Mouse (Mus musculus) limb, embryonic 14.5 days (tissue): ENCODE data around the gene Mrgprg. TPM values are rescaled to one million over a fixed set of nuclear protein-coding genes. Genes with fewer than 3 reads are reported as not detected.
A peak's percentile ranks its signal among the peaks of the same experiment; 100 is the strongest.

ENCODE experiments used
- ATAC-seq: fragments of 200-750 bp; cut with Nextera tagmentation; 2 replicates; pipeline ENCODE4 v1.8.0; 2017; ENCODE audit warnings: low read depth, moderate number of reproducible peaks, moderate TSS enrichment; ENCODE audit not compliant: low FRiP score
- DNase-seq: peaks from one replicate; pipeline ENCODE4 v3.0.0-alpha.2; 2015; ENCODE audit warnings: low spot score
- H3K27ac ChIP-seq: fragments of 300-500 bp; sonication (generic); replicated peaks from 2 replicates; pipeline ENCODE4 v1.5.1; 2014; ENCODE audit warnings: low read depth, mild to moderate bottlenecking, low read length, moderate library complexity, mixed read lengths
- H3K27me3 ChIP-seq: fragments of 300-500 bp; sonication (generic); 2 replicates; pipeline ENCODE4 v1.6.1; 2014; ENCODE audit warnings: low read length, mixed read lengths; ENCODE audit not compliant: control insufficient read depth, insufficient read depth
- H3K36me3 ChIP-seq: fragments of 300-500 bp; sonication (generic); 2 replicates; pipeline ENCODE4 v1.6.1; 2014; ENCODE audit warnings: mild to moderate bottlenecking, low read length, moderate library complexity, mixed read lengths; ENCODE audit not compliant: control insufficient read depth, insufficient read depth
- H3K4me1 ChIP-seq: fragments of 300-500 bp; sonication (generic); 2 replicates; pipeline ENCODE4 v1.6.1; 2014; ENCODE audit warnings: antibody characterized with exemption, low read length, mixed read lengths; ENCODE audit not compliant: control insufficient read depth, insufficient read depth
- H3K4me2 ChIP-seq: fragments of 300-500 bp; sonication (generic); replicated peaks from 2 replicates; pipeline ENCODE4 v1.6.1; 2014; ENCODE audit warnings: low read depth, mild to moderate bottlenecking, low read length, moderate library complexity; ENCODE audit not compliant: severe bottlenecking
- H3K4me3 ChIP-seq: fragments of 300-500 bp; sonication (generic); replicated peaks from 2 replicates; pipeline ENCODE4 v1.5.1; 2014; ENCODE audit warnings: low read length
- H3K9ac ChIP-seq: fragments of 300-500 bp; sonication (generic); 2 replicates; pipeline ENCODE4 v1.6.1; 2014; ENCODE audit warnings: mild to moderate bottlenecking, low read depth, low read length, moderate library complexity; ENCODE audit not compliant: severe bottlenecking
- H3K9me3 ChIP-seq: fragments of 300-500 bp; sonication (generic); 2 replicates; pipeline ENCODE4 v1.6.1; 2016; ENCODE audit warnings: low read length; ENCODE audit not compliant: control insufficient read depth
- POLR2A ChIP-seq: fragments of 200-500 bp; IDR thresholded peaks from 2 replicates; pipeline ENCODE4 v1.8.0; 2012; ENCODE audit warnings: inconsistent platforms, mild to moderate bottlenecking, moderate library complexity, borderline replicate concordance; ENCODE audit not compliant: insufficient read depth, insufficient read length; ENCODE audit errors: extremely low read depth
- WGBS: fragments of 180-500 bp; shearing (Covaris S2); extraction: QIAGEN DNeasy Blood & Tissue Kit; methylation state at CpG from one replicate; pipeline ENCODE4 v1.1.7; 2014; 5-methylcytosine and 5-hydroxymethylcytosine counted together
- microRNA-seq: library from miRNA; unstranded; fragments of <30 nt; microRNA quantifications from one replicate; pipeline ENCODE4, GENCODE M21; 2016
- polyA plus RNA-seq, 2 experiments: library from polyadenylated mRNA; depleted of rRNA in 1 of 2; stranded (reverse) in 1 of 2; unstranded in 1 of 2; fragments of >200 nt; fragmentation: Nextera tagmentation in 1 of 2; extraction: Ambion mirVana in 1 of 2; gene quantifications; 2 replicates each; pipeline versions ENCODE4 v1.2.1 to v1.2.3; 2012 to 2014

The Mrgprg gene
- polyA plus RNA-seq, 2 experiments = not detected

- Histone ChIP-seq H3K27ac (no peak overlapping the region), H3K9ac (no peak overlapping the region), H3K9me3 (no peaks in the 10 kb centered on the region), H3K4me1 (peaks cover 10% of the 10 kb centered on the region), H3K4me3 (no peak overlapping the region), H3K36me3 (peaks cover 17% of the 10 kb centered on the region), H3K4me2 (no peak overlapping the region), H3K27me3 (no peaks in the 10 kb centered on the region)
- no peak for TF ChIP-seq POLR2A
- DNase-seq = no peak
- ATAC-seq = no peak
- WGBS = 91% methylated on average over 4 of the region's 4 CpGs
Measured at GRCm38 (mm10) chr7:143733746-143734145, 33.0 kb downstream of the Mrgprg start.

GRCm38 (mm10) chr7:143729886-143730285 is 36.9 kb downstream of the Mrgprg start:
- WGBS = 61% methylated on average over 10 of the region's 10 CpGs

GRCm38 (mm10) chr7:143726396-143726795 is 40.4 kb downstream of the Mrgprg start:
- ATAC-seq (no peak), DNase-seq (no peak)
- no peak overlapping the region for H3K4me2 ChIP-seq
- H3K9me3 ChIP-seq = no peaks in the 10 kb centered on the region
- H3K36me3 ChIP-seq = peaks cover 4% of the 10 kb centered on the region; the same call in 1 of the 2 replicates
- H3K27ac ChIP-seq = no peak overlapping the region
- H3K4me1 ChIP-seq = no peaks in the 10 kb centered on the region; the same call in 1 of the 2 replicates
- no peak overlapping the region for H3K4me3 ChIP-seq
- 82% methylated on average over 4 of the region's 4 CpGs for WGBS
- H3K27me3 ChIP-seq = no peaks in the 10 kb centered on the region
- TF ChIP-seq POLR2A = no peak
- no peak overlapping the region for H3K9ac ChIP-seq

More at GRCm38 (mm10) chr7:143729886-143730285, 36.9 kb downstream of the Mrgprg start:
- Histone ChIP-seq H3K36me3 (peaks cover 20% of the 10 kb centered on the region), H3K4me1 (no peaks in the 10 kb centered on the region; the same call in 1 of the 2 replicates), H3K4me3 (no peak overlapping the region), H3K9ac (no peak overlapping the region), H3K27ac (no peak overlapping the region; the same call in 1 of the 2 replicates), H3K4me2 (no peak overlapping the region), H3K27me3 (no peaks in the 10 kb centered on the region), H3K9me3 (no peaks in the 10 kb centered on the region)
- no peak for ATAC-seq
- no peak for DNase-seq
- TF ChIP-seq POLR2A = no peak

- peaks cover 4% of the 10 kb centered on the region; the same call in 1 of the 2 replicates for H3K36me3 ChIP-seq
- H3K9ac ChIP-seq = no peak overlapping the region
- WGBS = 80% methylated on average over 4 of the region's 4 CpGs
- H3K27ac ChIP-seq = no peak overlapping the region
- H3K9me3 ChIP-seq = no peaks in the 10 kb centered on the region
- no peak for TF ChIP-seq POLR2A
- H3K4me2 ChIP-seq = no peak overlapping the region
- ATAC-seq = no peak
- peak; percentile 40 for DNase-seq
- no peaks in the 10 kb centered on the region for H3K4me1 ChIP-seq
- H3K27me3 ChIP-seq = no peaks in the 10 kb centered on the region
- H3K4me3 ChIP-seq = no peak overlapping the region
Measured at GRCm38 (mm10) chr7:143723841-143724240, 43.0 kb downstream of the Mrgprg start.

GRCm38 (mm10) chr7:143722646-143723045 is 44.1 kb downstream of the Mrgprg start:
- no peak overlapping the region for H3K27ac ChIP-seq
- no peak overlapping the region for H3K9ac ChIP-seq
- H3K4me1 ChIP-seq = no peaks in the 10 kb centered on the region
- no peaks in the 10 kb centered on the region for H3K36me3 ChIP-seq
- WGBS = 86% methylated on average over 5 of the region's 5 CpGs
- no peak overlapping the region for H3K4me3 ChIP-seq
- no peaks in the 10 kb centered on the region for H3K9me3 ChIP-seq
- no peak for TF ChIP-seq POLR2A
- no peak overlapping the region for H3K4me2 ChIP-seq
- no peak for ATAC-seq
- DNase-seq = no peak
- H3K27me3 ChIP-seq = no peaks in the 10 kb centered on the region

- Histone ChIP-seq H3K9me3 (no peaks in the 10 kb centered on the region), H3K36me3 (peaks cover 21% of the 10 kb centered on the region), H3K9ac (no peak overlapping the region), H3K27ac (no peak overlapping the region), H3K4me3 (no peak overlapping the region), H3K4me1 (peaks cover 8% of the 10 kb centered on the region; the same call in 1 of the 2 replicates), H3K4me2 (no peak overlapping the region), H3K27me3 (no peaks in the 10 kb centered on the region)
- 64% methylated on average over 1 of the region's 1 CpGs for WGBS
- TF ChIP-seq POLR2A = no peak
- ATAC-seq (no peak), DNase-seq (no peak)
Measured at GRCm38 (mm10) chr7:143717811-143718210, 49.0 kb downstream of the Mrgprg start.

Small RNA genes lying within 50 kb of the gene (microRNA-seq; reads per million reads assigned to microRNA genes)
- gene Gm22064 = not detected

Other genes with a start within 250 kb of the Mrgprg start
- 146 and 192 TPM in 2 replicates for gene Nap1l4, start 217.9 kb downstream of the Mrgprg start, polyA plus RNA-seq (2012; rRNA removed)
- gene Nap1l4, start 217.9 kb downstream of the Mrgprg start, polyA plus RNA-seq (2014; fragmentation: Nextera tagmentation; extraction: Ambion mirVana) = 116 and 121 TPM in 2 replicates
- gene Cars, start 166.9 kb downstream of the Mrgprg start, polyA plus RNA-seq (2012; rRNA removed) = 35.9 and 48.0 TPM in 2 replicates
- 48.9 and 55.8 TPM in 2 replicates for gene Cars, start 166.9 kb downstream of the Mrgprg start, polyA plus RNA-seq (2014; fragmentation: Nextera tagmentation; extraction: Ambion mirVana)
- 0.35 and 0.51 TPM in 2 replicates for gene Tnfrsf26, start 138.3 kb downstream of the Mrgprg start, polyA plus RNA-seq (2012; rRNA removed)
- gene Tnfrsf26, start 138.3 kb downstream of the Mrgprg start, polyA plus RNA-seq (2014; fragmentation: Nextera tagmentation; extraction: Ambion mirVana) = 0.54 and 0.61 TPM in 2 replicates
- 20.5 and 24.4 TPM in 2 replicates for gene Tnfrsf22, start 117.3 kb downstream of the Mrgprg start, polyA plus RNA-seq (2012; rRNA removed)
- 10.7 and 13.0 TPM in 2 replicates for gene Tnfrsf22, start 117.3 kb downstream of the Mrgprg start, polyA plus RNA-seq (2014; fragmentation: Nextera tagmentation; extraction: Ambion mirVana)
- 5.5 TPM in 2 replicates for gene Tnfrsf23, start 81.1 kb downstream of the Mrgprg start, polyA plus RNA-seq (2012; rRNA removed)
- gene Tnfrsf23, start 81.1 kb downstream of the Mrgprg start, polyA plus RNA-seq (2014; fragmentation: Nextera tagmentation; extraction: Ambion mirVana) = 2.8 and 3.2 TPM in 2 replicates
- gene Osbpl5, start 10.0 kb downstream of the Mrgprg start, polyA plus RNA-seq (2012; rRNA removed) = 60.4 and 70.7 TPM in 2 replicates
- 51.3 and 52.4 TPM in 2 replicates for gene Osbpl5, start 10.0 kb downstream of the Mrgprg start, polyA plus RNA-seq (2014; fragmentation: Nextera tagmentation; extraction: Ambion mirVana)
- 2.1 and 3.0 TPM in 2 replicates for gene Mrgpre, start 17.5 kb upstream of the Mrgprg start, polyA plus RNA-seq (2012; rRNA removed)
- 1.5 and 1.9 TPM in 2 replicates for gene Mrgpre, start 17.5 kb upstream of the Mrgprg start, polyA plus RNA-seq (2014; fragmentation: Nextera tagmentation; extraction: Ambion mirVana)
- 14.0 and 16.9 TPM in 2 replicates for gene Nadsyn1, start 55.9 kb upstream of the Mrgprg start, polyA plus RNA-seq (2012; rRNA removed)
- 5.4 and 5.5 TPM in 2 replicates for gene Nadsyn1, start 55.9 kb upstream of the Mrgprg start, polyA plus RNA-seq (2014; fragmentation: Nextera tagmentation; extraction: Ambion mirVana)
- 82.8 and 98.4 TPM in 2 replicates for gene Dhcr7, start 56.2 kb upstream of the Mrgprg start, polyA plus RNA-seq (2012; rRNA removed)
- gene Dhcr7, start 56.2 kb upstream of the Mrgprg start, polyA plus RNA-seq (2014; fragmentation: Nextera tagmentation; extraction: Ambion mirVana) = 42.8 and 52.7 TPM in 2 replicates
- not detected in 2 replicates for gene Gm498, start 99.8 kb upstream of the Mrgprg start, polyA plus RNA-seq (2012; rRNA removed)
- not detected in 2 replicates for gene Gm498, start 99.8 kb upstream of the Mrgprg start, polyA plus RNA-seq (2014; fragmentation: Nextera tagmentation; extraction: Ambion mirVana)
- gene Shank2, start 234.9 kb upstream of the Mrgprg start, polyA plus RNA-seq (2012; rRNA removed) = 0.81 and 0.89 TPM in 2 replicates
- gene Shank2, start 234.9 kb upstream of the Mrgprg start, polyA plus RNA-seq (2014; fragmentation: Nextera tagmentation; extraction: Ambion mirVana) = 0.33 and 0.59 TPM in 2 replicates